ENCODE assay signal across 28 mouse cellular contexts in genomic region chr10:9801571-9801970, GRCm38 (mm10).
DNase-seq lines count a peak whose midpoint lies in the region; ATAC-seq lines count a peak whose summit lies in the region.
"Had no signal": no experiment of that assay in that cellular context is flagged by ENCODE, and none has a peak within 500 bp of the region (broad histone marks: within the 10 kb centered on the region; RNA-seq: fewer than 3 reads in every experiment).

No protein-coding gene starts in this region.

- no peak overlapping the region for H3K9ac ChIP-seq in intestine, embryonic 15.5 days
- H3K9ac ChIP-seq in stomach, embryonic 16.5 days (ENCODE audit: low read length), result no peak overlapping the region
- H3K9ac ChIP-seq: heart, embryonic 12.5 days; hindbrain, embryonic 13.5 days; neural tube, embryonic 12.5 days had no signal

- H3K36me3 ChIP-seq in intestine, embryonic 15.5 days, result peaks cover 9% of the 10 kb centered on the region
- peaks cover 4% of the 10 kb centered on the region; the same call in 1 of the 2 replicates for H3K36me3 ChIP-seq in stomach, embryonic 16.5 days (ENCODE audit: control insufficient read depth, insufficient read depth, low read length)
- peaks cover 14% of the 10 kb centered on the region for H3K36me3 ChIP-seq in heart, embryonic 10.5 days

- no peaks in the 10 kb centered on the region for H3K27me3 ChIP-seq in intestine, embryonic 15.5 days (replicated peaks)
- H3K27me3 ChIP-seq in stomach, embryonic 16.5 days (ENCODE audit: control insufficient read depth, insufficient read depth, low read length), result no peaks in the 10 kb centered on the region
- no peaks in the 10 kb centered on the region for H3K27me3 ChIP-seq in heart, embryonic 10.5 days (ENCODE audit: insufficient read depth, poor library complexity, severe bottlenecking)
- H3K27me3 ChIP-seq: CH12.LX; heart, embryonic 12.5 days; hindbrain, embryonic 13.5 days; neural tube, embryonic 12.5 days had no signal

- no peaks in the 10 kb centered on the region for H3K9me3 ChIP-seq in intestine, embryonic 15.5 days
- no peaks in the 10 kb centered on the region for H3K9me3 ChIP-seq in stomach, embryonic 16.5 days (replicated peaks; ENCODE audit: control insufficient read depth, low read length)
- H3K9me3 ChIP-seq in heart, embryonic 10.5 days, result no peaks in the 10 kb centered on the region
- H3K9me3 ChIP-seq: G1E; heart, embryonic 12.5 days; hindbrain, embryonic 13.5 days; neural tube, embryonic 12.5 days had no signal

- peak; percentile 19 to 20 for DNase-seq in kidney, adult 8-10 months
- DNase-seq in kidney, postnatal 4 days, result no peak
- peak; percentile 36 for DNase-seq in ES-CJ7 (ENCODE audit: low read depth, low spot score)
- no peak for DNase-seq in right cerebral cortex, postnatal 36 days (ENCODE audit: low spot score in 2 of 2)
- DNase-seq in heart, adult 9 months (ENCODE audit: low spot score in 2 of 2), result no peak
- DNase-seq in heart, embryonic 10.5 days (ENCODE audit: low spot score), result no peak
- DNase-seq: adrenal gland, postnatal 25 days; cerebellum, adult 8-10 months; cerebellum, postnatal 25 days; gastrocnemius, postnatal 14 days; heart, adult 11 months; heart, postnatal 4 days; layer of hippocampus, adult 9-11 months; lung, postnatal 36 days; thymus, adult 18-20 months; thymus, postnatal 25 days had no signal

- no peak overlapping the region for H3K4me3 ChIP-seq in intestine, embryonic 15.5 days (replicated peaks)
- no peak overlapping the region for H3K4me3 ChIP-seq in stomach, embryonic 16.5 days (replicated peaks; ENCODE audit: low read length)
- no peak overlapping the region for H3K4me3 ChIP-seq in heart, embryonic 10.5 days
- H3K4me3 ChIP-seq: heart, embryonic 12.5 days; hindbrain, embryonic 13.5 days; myocyte; neural tube, embryonic 12.5 days had no signal

- H3K4me1 ChIP-seq in intestine, embryonic 15.5 days (replicated peaks), result no peaks in the 10 kb centered on the region
- H3K4me1 ChIP-seq in stomach, embryonic 16.5 days (ENCODE audit: control insufficient read depth, insufficient read depth, low read length), result no peaks in the 10 kb centered on the region
- H3K4me1 ChIP-seq in heart, embryonic 10.5 days, result no peaks in the 10 kb centered on the region
- H3K4me1 ChIP-seq: heart, embryonic 12.5 days; neural tube, embryonic 12.5 days had no signal

- ATAC-seq in intestine, embryonic 15.5 days, result peak; percentile 65
- ATAC-seq in stomach, embryonic 16.5 days (ENCODE audit: insufficient read depth, low FRiP score), result peak; percentile 13; the same call in 1 of the 2 replicates
- ATAC-seq: forebrain, embryonic 14.5 days had no signal

- WGBS in intestine, embryonic 15.5 days, result 89% methylated on average over 1 of the region's 1 CpGs
- WGBS in stomach, embryonic 16.5 days, result 68% methylated on average over 1 of the region's 1 CpGs
- WGBS in heart, embryonic 10.5 days, result 71% methylated on average over 1 of the region's 1 CpGs

- no peak overlapping the region for H3K27ac ChIP-seq in intestine, embryonic 15.5 days
- no peak overlapping the region for H3K27ac ChIP-seq in stomach, embryonic 16.5 days (ENCODE audit: low read length)
- no peak overlapping the region for H3K27ac ChIP-seq in heart, embryonic 10.5 days
- H3K27ac ChIP-seq: hindbrain, embryonic 13.5 days; kidney, postnatal 0 days; neural tube, embryonic 12.5 days had no signal

- H3K4me2 ChIP-seq in intestine, embryonic 15.5 days (replicated peaks), result no peak overlapping the region
- no peak overlapping the region for H3K4me2 ChIP-seq in stomach, embryonic 16.5 days (ENCODE audit: low read depth, low read length)
- H3K4me2 ChIP-seq: heart, embryonic 12.5 days; hindbrain, embryonic 13.5 days; liver, embryonic 11.5 days; midbrain, embryonic 11.5 days; neural tube, embryonic 12.5 days had no signal

Comparison
In these comparisons a context has a peak if more than half of its experiments do, and no peak if none do; other contexts are left out.
1. DNase-seq: peak in kidney, adult 8-10 months (2 of 2) and ES-CJ7 (single experiment); none in kidney, postnatal 4 days (0 of 2), right cerebral cortex, postnatal 36 days (0 of 2), heart, adult 9 months (0 of 2) and heart, embryonic 10.5 days (single experiment).